Mouse (Mus musculus) bone marrow macrophage, adult 2 months (primary cell): ENCODE data around the gene Erc1. TPM values are rescaled to one million over a fixed set of nuclear protein-coding genes. Genes with fewer than 3 reads are reported as not detected.

Experiments
- H3K27ac ChIP-seq: 2 replicates; pipeline ENCODE4 v1.5.1; 2012; ENCODE audit warnings: low read depth, low read length; ENCODE audit not compliant: insufficient read depth
- H3K4me1 ChIP-seq: 2 replicates; pipeline ENCODE4 v1.6.1; 2012; ENCODE audit warnings: low read length; ENCODE audit not compliant: control insufficient read depth, insufficient read depth
- H3K4me3 ChIP-seq: 2 replicates; pipeline ENCODE4 v1.5.1; 2012; ENCODE audit warnings: mild to moderate bottlenecking, low read length, moderate library complexity; ENCODE audit not compliant: insufficient read depth
- CTCF ChIP-seq: IDR thresholded peaks from 2 replicates; pipeline ENCODE4 v1.5.1; 2012; ENCODE audit warnings: low read depth, mild to moderate bottlenecking, low read length, moderate library complexity
- POLR2A ChIP-seq: IDR thresholded peaks from 2 replicates; pipeline ENCODE4 v1.6.1; 2012; ENCODE audit warnings: mild to moderate bottlenecking, low read depth, low read length, borderline replicate concordance
- polyA plus RNA-seq: library from polyadenylated mRNA; stranded (reverse); fragments of >200 nt; gene quantifications from 2 replicates; pipeline ENCODE4 v1.2.4, GENCODE M21; 2012; ENCODE audit not compliant: missing spikeins, insufficient read depth, insufficient read length

The Erc1 gene
- polyA plus RNA-seq, 1 experiment = 9.9 TPM

GRCm38 (mm10) chr6:119757796-119758195 lies 90.2 kb downstream of the Erc1 start:
- H3K4me3 ChIP-seq = no peak overlapping the region
- H3K4me1 ChIP-seq = no peaks in the 10 kb centered on the region
- TF ChIP-seq POLR2A (no peak), CTCF (no peak)
- no peak overlapping the region for H3K27ac ChIP-seq

GRCm38 (mm10) chr6:119755866-119756265 lies 92.1 kb downstream of the Erc1 start:
- no peak overlapping the region for H3K4me3 ChIP-seq
- no peaks in the 10 kb centered on the region for H3K4me1 ChIP-seq
- no peak overlapping the region for H3K27ac ChIP-seq
- TF ChIP-seq CTCF (no peak), POLR2A (no peak)

DNA sequence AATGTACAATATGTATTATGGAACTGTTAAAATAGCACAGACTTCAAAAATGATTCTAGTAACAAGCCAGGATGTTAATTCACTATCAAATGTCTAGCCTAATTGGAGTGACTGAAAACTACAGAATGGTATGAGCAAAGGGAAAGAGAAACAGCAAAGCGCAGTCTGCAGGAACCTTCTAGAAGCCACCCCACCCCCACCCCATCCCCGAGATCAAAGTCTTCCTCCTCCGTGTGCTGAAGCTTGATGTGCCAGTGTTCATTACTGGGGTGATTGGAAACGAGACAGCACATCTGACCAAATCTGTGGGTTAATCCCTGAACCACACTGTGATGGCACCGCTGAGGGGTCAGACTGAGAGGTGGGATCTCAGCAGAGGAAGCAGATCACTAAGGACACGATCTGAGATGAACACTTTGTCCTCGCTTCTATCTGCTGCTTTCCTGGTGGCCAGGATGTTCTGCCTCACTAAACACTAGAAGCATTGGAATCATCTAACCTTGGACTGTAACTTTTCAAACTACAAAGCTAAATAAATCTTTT lies 98.8 kb downstream of the Erc1 start:
- Histone ChIP-seq H3K4me1 (no peaks in the 10 kb centered on the region), H3K27ac (no peak overlapping the region), H3K4me3 (no peak overlapping the region)
- TF ChIP-seq CTCF = no peak
- no peak for TF ChIP-seq POLR2A

DNA sequence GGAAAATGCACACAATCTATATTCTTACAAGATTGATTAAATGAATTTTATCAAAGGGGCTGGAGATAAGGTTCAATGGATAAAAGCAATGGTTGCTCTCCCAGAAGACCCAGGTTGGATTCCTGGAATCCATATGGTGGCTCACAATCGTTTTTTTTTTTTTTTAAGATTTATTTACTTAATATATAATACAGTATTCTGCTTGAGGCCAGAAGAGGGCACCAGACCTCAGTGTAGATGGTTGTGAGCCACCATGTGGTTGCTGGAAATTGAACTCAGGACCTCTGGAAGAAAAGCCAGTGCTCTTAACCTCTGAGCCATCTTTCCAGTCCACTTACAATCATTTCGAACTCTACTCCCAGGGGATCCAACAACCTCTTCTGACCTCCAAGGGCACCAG lies 106.1 kb downstream of the Erc1 start:
- Histone ChIP-seq H3K4me1 (no peaks in the 10 kb centered on the region), H3K4me3 (no peak overlapping the region), H3K27ac (no peak overlapping the region)
- TF ChIP-seq POLR2A (no peak), CTCF (no peak)

GRCm38 (mm10) chr6:119740541-119740940 lies 107.4 kb downstream of the Erc1 start:
- H3K4me3 ChIP-seq = no peak overlapping the region
- TF ChIP-seq CTCF = no peak
- TF ChIP-seq POLR2A = no peak
- H3K4me1 ChIP-seq = no peaks in the 10 kb centered on the region
- no peak overlapping the region for H3K27ac ChIP-seq

DNA sequence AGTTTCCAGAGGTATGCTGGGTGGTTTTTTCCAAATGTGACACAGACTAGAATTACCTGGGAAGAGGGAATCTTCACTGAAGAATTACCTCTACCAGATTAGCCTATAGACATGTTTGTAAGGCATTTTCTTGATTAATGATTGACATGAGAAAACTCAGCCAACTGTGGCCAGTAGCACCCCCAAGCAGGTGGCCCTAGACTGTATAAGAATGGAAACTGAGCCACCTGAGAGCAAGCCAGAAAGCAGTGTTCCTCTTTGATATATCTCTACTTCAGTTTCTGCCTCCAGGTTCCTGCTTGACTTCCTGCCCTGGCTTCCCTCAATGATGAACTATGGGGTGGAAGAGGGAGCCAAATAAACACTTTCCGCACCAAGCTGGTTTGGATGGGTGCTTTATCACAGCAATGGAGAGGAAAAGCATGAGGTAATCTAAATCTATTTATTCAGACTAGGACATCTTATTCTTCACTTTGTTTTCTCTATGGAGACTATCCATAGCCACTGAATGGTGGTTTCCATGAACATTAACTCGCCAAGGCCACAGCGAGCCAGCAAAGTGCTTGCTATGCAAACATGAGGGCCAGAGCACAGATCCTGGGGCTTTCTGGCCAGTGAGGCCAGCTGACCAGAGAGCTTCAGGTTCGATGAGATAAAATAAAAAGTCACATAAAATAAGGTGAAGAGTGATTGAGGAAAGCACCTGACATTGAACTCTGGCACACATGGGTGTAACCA lies 109.2 kb downstream of the Erc1 start:
- Histone ChIP-seq H3K4me3 (no peak overlapping the region), H3K4me1 (no peaks in the 10 kb centered on the region), H3K27ac (no peak overlapping the region)
- TF ChIP-seq CTCF (no peak), POLR2A (no peak)

DNA sequence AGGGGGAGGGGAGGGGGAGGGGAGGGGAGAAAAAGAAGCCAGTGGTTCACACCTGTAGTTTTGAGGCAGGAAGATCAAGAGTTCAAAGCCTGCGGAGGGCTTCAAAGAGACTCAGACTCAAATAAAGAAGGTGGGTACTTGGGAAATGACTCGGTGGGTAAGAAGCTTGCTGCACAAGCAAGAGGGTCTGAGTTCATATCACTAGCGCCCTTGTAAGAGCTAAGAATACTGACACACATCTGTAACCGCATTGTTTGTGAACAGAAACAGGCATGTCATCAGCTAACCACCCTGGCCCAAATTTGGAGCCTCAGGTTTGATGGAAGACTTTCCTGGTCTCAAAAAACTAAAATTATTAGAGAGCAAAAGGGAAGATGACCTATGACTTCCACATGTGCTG lies 110.3 kb downstream of the Erc1 start:
- no peaks in the 10 kb centered on the region for H3K4me1 ChIP-seq
- TF ChIP-seq CTCF (no peak), POLR2A (no peak)
- H3K27ac ChIP-seq = no peak overlapping the region
- H3K4me3 ChIP-seq = no peak overlapping the region

DNA sequence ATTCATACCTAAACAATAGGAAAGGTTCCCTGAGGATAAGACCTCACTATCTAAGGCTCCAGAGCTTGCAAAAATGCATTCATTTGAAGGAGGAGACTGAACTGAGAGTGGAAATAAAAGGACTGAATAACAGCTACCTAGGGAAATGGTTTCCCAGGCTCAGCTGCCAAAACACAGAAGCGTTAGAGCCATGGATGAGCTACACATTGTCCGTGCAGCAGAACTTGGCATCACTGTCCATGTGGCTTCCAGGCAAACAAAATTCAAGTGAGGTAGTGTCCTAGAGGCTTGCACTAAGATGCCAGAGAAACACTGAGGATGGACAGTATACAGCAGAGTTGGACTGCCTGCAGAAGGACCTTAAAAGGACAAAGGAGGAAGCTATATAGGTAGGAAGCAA lies 112.0 kb downstream of the Erc1 start:
- no peak for TF ChIP-seq POLR2A
- H3K27ac ChIP-seq = no peak overlapping the region
- no peaks in the 10 kb centered on the region for H3K4me1 ChIP-seq
- H3K4me3 ChIP-seq = no peak overlapping the region

DNA sequence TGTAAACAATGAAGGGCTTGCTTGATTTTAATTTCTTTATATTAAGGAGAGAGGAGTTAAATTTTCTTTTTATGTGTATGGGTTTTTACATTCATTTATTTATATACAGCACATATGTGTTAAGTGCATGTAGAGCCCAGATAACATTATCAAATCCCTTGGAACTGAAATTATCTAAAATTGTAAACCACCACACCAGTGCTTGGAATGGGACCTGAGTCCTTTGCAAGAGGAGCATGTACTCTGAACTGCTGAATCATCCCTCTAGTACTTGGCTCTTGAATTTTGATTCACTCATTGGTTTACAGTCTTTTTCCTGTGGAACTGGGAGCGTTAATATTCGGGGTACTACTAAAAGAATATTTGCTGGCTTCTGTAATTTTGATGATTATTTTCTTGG lies 116.8 kb downstream of the Erc1 start:
- Histone ChIP-seq H3K4me3 (no peak overlapping the region), H3K27ac (no peak overlapping the region), H3K4me1 (no peaks in the 10 kb centered on the region)
- TF ChIP-seq CTCF = no peak
- TF ChIP-seq POLR2A = no peak

DNA sequence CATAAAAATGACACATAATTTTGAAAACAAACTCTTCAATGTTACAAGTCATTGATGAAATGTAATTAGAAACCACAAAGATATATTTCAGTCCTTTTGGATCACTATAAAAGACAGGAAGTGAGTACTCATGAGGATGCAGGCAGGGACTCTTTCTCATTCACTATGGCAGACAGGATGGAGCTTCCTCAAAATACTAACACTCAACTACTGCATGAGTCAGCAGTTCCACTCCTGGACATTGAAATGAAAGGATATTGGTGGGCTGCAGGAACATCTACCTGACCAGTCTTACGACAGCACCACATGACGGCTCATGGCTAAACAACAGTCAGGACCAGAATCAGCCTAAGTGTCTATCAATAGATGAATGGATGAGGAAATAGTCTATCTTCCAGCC lies 132.7 kb downstream of the Erc1 start:
- Histone ChIP-seq H3K4me1 (peaks cover 17% of the 10 kb centered on the region), H3K4me3 (no peak overlapping the region), H3K27ac (no peak overlapping the region)
- TF ChIP-seq CTCF = no peak
- no peak for TF ChIP-seq POLR2A
